Mouse (Mus musculus) kidney, postnatal 25 days (tissue): ENCODE data around the gene Sema6d.

ENCODE experiments used
- DNase-seq, 2 experiments: peaks; one replicate each; pipeline ENCODE4 v3.0.0; 2021; ENCODE audit warnings: mixed read lengths in 2 of 2

The Sema6d gene

GRCm38 (mm10) chr2:124089813-124090230, at the start of gene Sema6d:
TSS of gene Sema6d (plus strand) at chr2:124089969.
- DNase-seq = no peak

- DNase-seq = no peak
Observed at GRCm38 (mm10) chr2:124059910-124060309, 29.9 kb upstream of the Sema6d start.

GRCm38 (mm10) chr2:124068380-124068779, 21.4 kb upstream of the Sema6d start:
- DNase-seq = no peak

- DNase-seq = no peak
Observed at GRCm38 (mm10) chr2:124070664-124071063, 19.1 kb upstream of the Sema6d start.

GRCm38 (mm10) chr2:124071380-124071779, 18.4 kb upstream of the Sema6d start:
- no peak for DNase-seq

GRCm38 (mm10) chr2:124090231-124091141, 717 bp downstream of the Sema6d start:
- DNase-seq = no peak

GRCm38 (mm10) chr2:124099697-124100096, 9.9 kb downstream of the Sema6d start:
- DNase-seq = no peak

- DNase-seq = peak; percentile 42 to 51
Observed at GRCm38 (mm10) chr2:124100486-124101200, 10.9 kb downstream of the Sema6d start.

GRCm38 (mm10) chr2:124101201-124101517, 11.4 kb downstream of the Sema6d start:
- DNase-seq = no peak

- no peak for DNase-seq
Observed at GRCm38 (mm10) chr2:124101580-124101979, 11.8 kb downstream of the Sema6d start.

- no peak for DNase-seq
Observed at GRCm38 (mm10) chr2:124103277-124103676, 13.5 kb downstream of the Sema6d start.

- DNase-seq = no peak
Observed at GRCm38 (mm10) chr2:124118469-124119243, 28.9 kb downstream of the Sema6d start.

- DNase-seq = no peak
Observed at GRCm38 (mm10) chr2:124120355-124120754, 30.6 kb downstream of the Sema6d start.

GRCm38 (mm10) chr2:124121539-124121938, 31.8 kb downstream of the Sema6d start:
- DNase-seq = no peak

- no peak for DNase-seq
Observed at GRCm38 (mm10) chr2:124125504-124125903, 35.7 kb downstream of the Sema6d start.

- DNase-seq = no peak
Observed at GRCm38 (mm10) chr2:124126853-124127252, 37.1 kb downstream of the Sema6d start.

GRCm38 (mm10) chr2:124130876-124131275, 41.1 kb downstream of the Sema6d start:
- DNase-seq = no peak

GRCm38 (mm10) chr2:124141510-124142044, 51.8 kb downstream of the Sema6d start:
- DNase-seq = no peak

- no peak for DNase-seq
Observed at GRCm38 (mm10) chr2:124145528-124145927, 55.8 kb downstream of the Sema6d start.

GRCm38 (mm10) chr2:124158158-124158557, 68.4 kb downstream of the Sema6d start:
- no peak for DNase-seq

- DNase-seq = no peak
Observed at GRCm38 (mm10) chr2:124162001-124162599, 72.3 kb downstream of the Sema6d start.

- no peak for DNase-seq
Observed at GRCm38 (mm10) chr2:124168411-124168810, 78.6 kb downstream of the Sema6d start.
